Mouse (Mus musculus) liver, postnatal 0 days (tissue): ENCODE results near the gene Anp32a.

Source experiments
- CTCF ChIP-seq: sonication (generic); IDR thresholded peaks from 2 replicates; pipeline ENCODE4 v1.5.1; 2016; ENCODE audit warnings: antibody characterized with exemption, low read depth
- EP300 ChIP-seq: IDR thresholded peaks from 2 replicates; pipeline ENCODE4 v1.6.1; 2016; ENCODE audit warnings: antibody characterized with exemption, low read depth, mild to moderate bottlenecking

GRCm38 (mm10) chr9:62341701-62342440 is 778 bp downstream of the Anp32a start:
- TF ChIP-seq CTCF (no peak), EP300 (no peak)
